Mouse (Mus musculus) ovary, adult 18-20 months (tissue): ENCODE results near the gene Ltb4r1.

Source experiments
- DNase-seq: peaks from one replicate; pipeline ENCODE4 v3.0.0; 2022; ENCODE audit warnings: low spot score, mixed read lengths

The Ltb4r1 gene

GRCm38 (mm10) chr14:55747051-55747847 is 18.5 kb upstream of the Ltb4r1 start:
- no peak for DNase-seq

GRCm38 (mm10) chr14:55757566-55757965 is 8.2 kb upstream of the Ltb4r1 start:
- no peak for DNase-seq

GRCm38 (mm10) chr14:55758363-55758784 is 7.4 kb upstream of the Ltb4r1 start, which contains the start of gene Cideb:
Cideb (minus strand) TSS chr14:55758458.
- DNase-seq = no peak

GRCm38 (mm10) chr14:55760156-55760555 is 5.6 kb upstream of the Ltb4r1 start:
- DNase-seq = peak; percentile 59

- no peak for DNase-seq
Observed at GRCm38 (mm10) chr14:55761163-55761562, 4.6 kb upstream of the Ltb4r1 start, which contains the start of gene Ltb4r2. Ltb4r2 (plus strand) TSS chr14:55761428.

GRCm38 (mm10) chr14:55762001-55762821 is 3.6 kb upstream of the Ltb4r1 start:
- no peak for DNase-seq

GRCm38 (mm10) chr14:55763166-55763565 is 2.6 kb upstream of the Ltb4r1 start:
- no peak for DNase-seq

GRCm38 (mm10) chr14:55767519-55768414 is 2.0 kb downstream of the Ltb4r1 start:
- no peak for DNase-seq

GRCm38 (mm10) chr14:55768555-55768954 is 2.8 kb downstream of the Ltb4r1 start:
- no peak for DNase-seq

GRCm38 (mm10) chr14:55769087-55769703 is 3.4 kb downstream of the Ltb4r1 start:
- no peak for DNase-seq

GRCm38 (mm10) chr14:55776711-55777110 is 10.9 kb downstream of the Ltb4r1 start:
- no peak for DNase-seq

GRCm38 (mm10) chr14:55777176-55777575 is 11.4 kb downstream of the Ltb4r1 start:
- DNase-seq = no peak

GRCm38 (mm10) chr14:55777806-55778205 is 12.0 kb downstream of the Ltb4r1 start:
- no peak for DNase-seq

- DNase-seq = no peak
Observed at GRCm38 (mm10) chr14:55778686-55779085, 12.9 kb downstream of the Ltb4r1 start.

GRCm38 (mm10) chr14:55779656-55780055 is 13.9 kb downstream of the Ltb4r1 start:
- DNase-seq = no peak

- DNase-seq = no peak
Observed at GRCm38 (mm10) chr14:55780736-55781135, 15.0 kb downstream of the Ltb4r1 start.

GRCm38 (mm10) chr14:55781310-55781709 is 15.5 kb downstream of the Ltb4r1 start:
- no peak for DNase-seq

- no peak for DNase-seq
Observed at GRCm38 (mm10) chr14:55782361-55782960, 16.7 kb downstream of the Ltb4r1 start.

GRCm38 (mm10) chr14:55783171-55783957 is 17.6 kb downstream of the Ltb4r1 start:
- no peak for DNase-seq

- no peak for DNase-seq
Observed at GRCm38 (mm10) chr14:55783958-55784235, 18.1 kb downstream of the Ltb4r1 start, which contains the start of gene Adcy4. Adcy4 (minus strand) TSS chr14:55784095.
